Mouse (Mus musculus): ENCODE measurements around the gene Tlr13. TPM values are rescaled to one million over a fixed set of nuclear protein-coding genes. Genes with fewer than 3 reads are reported as not detected.
A peak's percentile ranks its signal among the peaks of the same experiment; 100 is the strongest.

Gene Tlr13
- total and polyA plus RNA-seq, 3 experiments: not detected

DNA sequence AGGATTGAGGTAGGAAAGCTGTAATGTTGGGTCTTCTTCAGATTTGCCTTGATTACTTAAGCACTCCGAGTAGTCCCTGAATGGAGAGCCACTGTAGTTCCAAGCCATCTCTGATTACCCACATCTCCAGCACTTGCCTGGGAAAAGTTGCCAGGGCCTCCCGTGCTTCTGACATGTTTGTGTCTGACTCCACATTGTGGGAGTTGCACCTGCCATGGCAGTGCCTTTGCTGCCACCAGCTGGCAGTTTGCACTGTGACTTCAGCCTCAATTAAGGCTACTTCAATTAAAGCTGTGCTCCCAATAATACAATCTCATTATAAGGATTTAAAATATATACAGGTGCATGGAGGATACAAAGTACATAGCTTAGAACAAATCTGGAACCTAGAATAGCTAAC lies 37.5 kb upstream of the Tlr13 start:
- peak; percentile 14 for DNase-seq (ENCODE audit: low read depth, low spot score)
- Histone ChIP-seq H3K4me3 (ENCODE audit: control insufficient read depth in 1 of 2, insufficient read depth in 1 of 2, low read depth in 2 of 2, low read length in 2 of 2) (no peak overlapping the region), H3K27ac (ENCODE audit: control insufficient read depth, low read depth, low read length) (no peak overlapping the region), H3K27me3 (ENCODE audit: control insufficient read depth in 1 of 2, insufficient read depth in 2 of 2, low read length in 2 of 2) (no peaks in the 10 kb centered on the region), H3K4me1 (ENCODE audit: control insufficient read depth in 1 of 2, insufficient read depth in 2 of 2, low read length in 2 of 2) (no peaks in the 10 kb centered on the region), H3K79me2 (ENCODE audit: control insufficient read depth, insufficient read depth, low read length, poor library complexity) (no peaks in the 10 kb centered on the region), H3K9ac (ENCODE audit: control insufficient read depth, low read depth, low read length, poor library complexity, severe bottlenecking) (no peak overlapping the region), H3K36me3 (ENCODE audit: control insufficient read depth in 1 of 2, insufficient read depth in 2 of 2, low read length in 2 of 2) (no peaks in the 10 kb centered on the region), H3K9me3 (replicated peaks; ENCODE audit: insufficient read depth, low read length) (no peaks in the 10 kb centered on the region)
- TF ChIP-seq RAD21 (IDR thresholded peaks at IDR 0.05; ENCODE audit: low read depth, low read length) (peak; percentile 48), CTCF (IDR thresholded peaks at IDR 0.05 in 2 of 3, conservative IDR thresholded peaks at IDR 0.05 in 1 of 3; ENCODE audit: control insufficient read depth in 1 of 3, insufficient read depth in 1 of 3, low read depth in 2 of 3, low read length in 3 of 3, poor library complexity in 1 of 3, severe bottlenecking in 1 of 3) (peak in 2 of 3 experiments; percentile 31 to 47; a peak in 3 of 6 replicates), HCFC1 (IDR thresholded peaks at IDR 0.05; ENCODE audit: low read depth, low read length) (no peak), MAFK (IDR thresholded peaks at IDR 0.05; ENCODE audit: borderline replicate concordance, low read depth, low read length) (no peak), EP300 (IDR thresholded peaks at IDR 0.05; ENCODE audit: low read depth in 1 of 2, low read length in 2 of 2) (no peak), TCF12 (IDR thresholded peaks at IDR 0.05; ENCODE audit: low read depth, low read length) (no peak), NRF1 (IDR thresholded peaks at IDR 0.05; ENCODE audit: insufficient read depth, low read depth, low read length, poor library complexity, severe bottlenecking) (no peak), ETS1 (IDR thresholded peaks at IDR 0.05; ENCODE audit: low read depth, low read length) (no peak), SMC3 (IDR thresholded peaks at IDR 0.05; ENCODE audit: low read depth, low read length) (peak; percentile 40; the same call in 1 of the 2 replicates), GABPA (IDR thresholded peaks at IDR 0.05; ENCODE audit: low read depth, low read length) (no peak), ZC3H11A (IDR thresholded peaks at IDR 0.05; ENCODE audit: low read depth, low read length) (peak; percentile 31; the same call in 1 of the 2 replicates)

DNA sequence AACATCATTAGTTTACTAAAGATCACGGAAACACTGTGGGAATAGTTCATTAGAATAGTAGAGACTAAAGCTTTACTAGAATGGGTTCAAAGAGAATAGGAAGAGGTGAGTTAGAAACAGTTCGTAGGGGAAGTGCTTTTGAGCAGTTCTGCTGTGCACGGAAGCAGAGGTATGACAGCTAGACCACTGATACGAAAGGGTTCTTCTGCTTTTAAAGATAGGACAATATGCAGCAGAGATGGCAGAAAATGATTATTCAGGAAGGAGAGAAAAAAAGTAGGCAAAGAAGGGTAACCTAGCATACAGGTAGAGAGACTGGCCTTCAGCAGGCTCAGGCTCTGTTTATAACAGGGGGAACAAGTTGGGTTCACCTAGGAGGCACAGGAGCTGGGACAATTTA lies 29.1 kb upstream of the Tlr13 start:
- H3K79me2 ChIP-seq (ENCODE audit: control insufficient read depth, insufficient read depth, low read length, poor library complexity): no peaks in the 10 kb centered on the region
- DNase-seq (ENCODE audit: low read depth, low spot score): peak; percentile 22

More for the DNA sequence above, 29.1 kb upstream of the Tlr13 start:
- Histone ChIP-seq H3K4me3 (ENCODE audit: control insufficient read depth in 1 of 2, insufficient read depth in 1 of 2, low read depth in 2 of 2, low read length in 2 of 2) (no peak overlapping the region), H3K9ac (ENCODE audit: control insufficient read depth, low read depth, low read length, poor library complexity, severe bottlenecking) (no peak overlapping the region), H3K27me3 (ENCODE audit: control insufficient read depth in 1 of 2, insufficient read depth in 2 of 2, low read length in 2 of 2) (no peaks in the 10 kb centered on the region), H3K9me3 (replicated peaks; ENCODE audit: insufficient read depth, low read length) (no peaks in the 10 kb centered on the region), H3K27ac (ENCODE audit: control insufficient read depth, low read depth, low read length) (no peak overlapping the region), H3K36me3 (ENCODE audit: control insufficient read depth in 1 of 2, insufficient read depth in 2 of 2, low read length in 2 of 2) (peaks cover 0 to 3% of the 10 kb centered on the region in 2 experiments; a peak in 1 of 4 replicates), H3K4me1 (ENCODE audit: control insufficient read depth in 1 of 2, insufficient read depth in 2 of 2, low read length in 2 of 2) (peaks cover 4 to 6% of the 10 kb centered on the region in 2 experiments)
- TF ChIP-seq ETS1 (IDR thresholded peaks at IDR 0.05; ENCODE audit: low read depth, low read length) (0 out of 2 replicates have a peak, but pooled peaks have one; percentile 21), TCF12 (IDR thresholded peaks at IDR 0.05; ENCODE audit: low read depth, low read length) (peak; percentile 61; the same call in 1 of the 2 replicates), KAT2A (conservative IDR thresholded peaks at IDR 0.05; ENCODE audit: low read depth, low read length) (no peak), BHLHE40 (IDR thresholded peaks at IDR 0.05; ENCODE audit: borderline replicate concordance, low read depth, low read length) (no peak), POLR2AphosphoS2 (IDR thresholded peaks at IDR 0.05; ENCODE audit: low read length) (no peak), ELF1 (IDR thresholded peaks at IDR 0.05; ENCODE audit: low read depth, low read length) (no peak), EP300 (IDR thresholded peaks at IDR 0.05; ENCODE audit: low read depth in 1 of 2, low read length in 2 of 2) (peak; percentile 58 to 67; a peak in 3 of 4 replicates), ZNF384 (IDR thresholded peaks at IDR 0.05; ENCODE audit: low read depth, low read length) (peak; percentile 23; the same call in 1 of the 2 replicates), RAD21 (IDR thresholded peaks at IDR 0.05; ENCODE audit: low read depth, low read length) (no peak), GATA1 (IDR thresholded peaks at IDR 0.05; ENCODE audit: low read depth, low read length) (peak; percentile 72)
